7 mouse cellular contexts compared by ENCODE assay signal in genomic region chr4:141021614-141021929, GRCm38 (mm10). TPM values are rescaled to one million over a fixed set of nuclear protein-coding genes. Genes with fewer than 3 reads are reported as not detected.
A peak's percentile ranks its signal among the peaks of the same experiment; 100 is the strongest.
DNase-seq lines count a peak whose midpoint lies in the region; ATAC-seq lines count a peak whose summit lies in the region.

No protein-coding gene starts in this region.

- DNase-seq in lung, adult 18-20 months = no peak
- DNase-seq in natural killer cell, adult 2 months (ENCODE audit: low spot score in 2 of 2) = no peak
- no peak for DNase-seq in thymus, postnatal 0 days (ENCODE audit: low spot score)

- WGBS in lung, embryonic 16.5 days = 59% methylated on average over 11 of the region's 11 CpGs
- 32% methylated on average over 11 of the region's 11 CpGs for WGBS in embryonic facial prominence, embryonic 15.5 days
- WGBS in intestine, embryonic 16.5 days = 62% methylated on average over 11 of the region's 11 CpGs
- WGBS in stomach, embryonic 15.5 days = 56% methylated on average over 11 of the region's 11 CpGs

- no peaks in the 10 kb centered on the region for H3K27me3 ChIP-seq in lung, embryonic 16.5 days (ENCODE audit: control insufficient read depth, insufficient read depth, low read depth, low read length)
- no peaks in the 10 kb centered on the region for H3K27me3 ChIP-seq in embryonic facial prominence, embryonic 15.5 days
- no peaks in the 10 kb centered on the region for H3K27me3 ChIP-seq in intestine, embryonic 16.5 days (replicated peaks; ENCODE audit: control insufficient read depth, insufficient read depth, low read length)
- no peaks in the 10 kb centered on the region for H3K27me3 ChIP-seq in stomach, embryonic 15.5 days (replicated peaks)

- no peak overlapping the region for H3K4me3 ChIP-seq in lung, embryonic 16.5 days (ENCODE audit: low read length)
- no peak overlapping the region for H3K4me3 ChIP-seq in embryonic facial prominence, embryonic 15.5 days (replicated peaks)
- no peak overlapping the region for H3K4me3 ChIP-seq in intestine, embryonic 16.5 days (ENCODE audit: low read length)
- no peak overlapping the region for H3K4me3 ChIP-seq in stomach, embryonic 15.5 days (replicated peaks)

- H3K36me3 ChIP-seq in lung, embryonic 16.5 days (ENCODE audit: control insufficient read depth, insufficient read depth, low read length) = peaks cover 3% of the 10 kb centered on the region; the same call in 1 of the 2 replicates
- peaks cover 8% of the 10 kb centered on the region; the same call in 1 of the 2 replicates for H3K36me3 ChIP-seq in embryonic facial prominence, embryonic 15.5 days
- H3K36me3 ChIP-seq in intestine, embryonic 16.5 days (ENCODE audit: control insufficient read depth, insufficient read depth, low read length) = no peaks in the 10 kb centered on the region; the same call in 1 of the 2 replicates
- H3K36me3 ChIP-seq in stomach, embryonic 15.5 days = 0 out of 2 replicates have a peak, but pooled peaks cover 3% of the 10 kb centered on the region

- peak overlapping the region; percentile 93 for H3K27ac ChIP-seq in lung, embryonic 16.5 days (ENCODE audit: low read length)
- H3K27ac ChIP-seq in embryonic facial prominence, embryonic 15.5 days (replicated peaks) = peak overlapping the region; percentile 85
- peak overlapping the region; percentile 95 for H3K27ac ChIP-seq in intestine, embryonic 16.5 days (ENCODE audit: low read length)
- H3K27ac ChIP-seq in stomach, embryonic 15.5 days = peak overlapping the region; percentile 91

- no peaks in the 10 kb centered on the region for H3K9me3 ChIP-seq in lung, embryonic 16.5 days (ENCODE audit: control insufficient read depth, low read length)
- no peaks in the 10 kb centered on the region for H3K9me3 ChIP-seq in embryonic facial prominence, embryonic 15.5 days (replicated peaks)
- no peaks in the 10 kb centered on the region for H3K9me3 ChIP-seq in intestine, embryonic 16.5 days (ENCODE audit: control insufficient read depth, low read length)
- H3K9me3 ChIP-seq in stomach, embryonic 15.5 days = no peaks in the 10 kb centered on the region

- H3K4me1 ChIP-seq in lung, embryonic 16.5 days (replicated peaks; ENCODE audit: control insufficient read depth, insufficient read depth, low read length) = peaks cover 41% of the 10 kb centered on the region
- peaks cover 68% of the 10 kb centered on the region for H3K4me1 ChIP-seq in embryonic facial prominence, embryonic 15.5 days
- H3K4me1 ChIP-seq in intestine, embryonic 16.5 days (ENCODE audit: control insufficient read depth, insufficient read depth, low read length) = peaks cover 23% of the 10 kb centered on the region
- H3K4me1 ChIP-seq in stomach, embryonic 15.5 days = peaks cover 37% of the 10 kb centered on the region

- no peak overlapping the region for H3K4me2 ChIP-seq in lung, embryonic 16.5 days (ENCODE audit: low read depth, low read length)
- H3K4me2 ChIP-seq in embryonic facial prominence, embryonic 15.5 days (replicated peaks) = 0 out of 2 replicates have a peak overlapping the region, but pooled peaks have one; percentile 18
- H3K4me2 ChIP-seq in intestine, embryonic 16.5 days (ENCODE audit: low read depth, low read length) = no peak overlapping the region
- peak overlapping the region; percentile 32; the same call in 1 of the 2 replicates for H3K4me2 ChIP-seq in stomach, embryonic 15.5 days

- peak; percentile 15 for ATAC-seq in lung, embryonic 16.5 days (ENCODE audit: low read depth)
- ATAC-seq in embryonic facial prominence, embryonic 15.5 days (ENCODE audit: insufficient number of reproducible peaks, low FRiP score, low TSS enrichment, low read depth) = 0 out of 2 replicates have a peak, but pooled peaks have one; percentile 0
- ATAC-seq in intestine, embryonic 16.5 days = peak; percentile 22
- no peak for ATAC-seq in stomach, embryonic 15.5 days (ENCODE audit: insufficient read depth, low FRiP score, low read depth)

- H3K9ac ChIP-seq in lung, embryonic 16.5 days (ENCODE audit: low read length) = peak overlapping the region; percentile 37
- no peak overlapping the region for H3K9ac ChIP-seq in embryonic facial prominence, embryonic 15.5 days
- peak overlapping the region; percentile 48 for H3K9ac ChIP-seq in intestine, embryonic 16.5 days (ENCODE audit: low read depth, low read length)
- H3K9ac ChIP-seq in stomach, embryonic 15.5 days = 0 out of 2 replicates have a peak overlapping the region, but pooled peaks have one; percentile 3

RNA-seq across cellular contexts. Expression of gene Mfap2, which starts 11.4 kb away (rescaled TPM):
- polyA plus RNA-seq in lung, embryonic 16.5 days (2015; fragmentation: Nextera tagmentation; extraction: Ambion mirVana) = 500 and 511 TPM in 2 replicates
- polyA plus RNA-seq in embryonic facial prominence, embryonic 15.5 days (2015; fragmentation: Nextera tagmentation; extraction: Ambion mirVana) = 923 and 969 TPM in 2 replicates
- polyA plus RNA-seq in intestine, embryonic 16.5 days (2015; fragmentation: Nextera tagmentation; extraction: Ambion mirVana) = 312 and 334 TPM in 2 replicates
- polyA plus RNA-seq in stomach, embryonic 15.5 days (2015; fragmentation: Nextera tagmentation; extraction: Ambion mirVana) = 418 and 436 TPM in 2 replicates
- 24.4 and 32.8 TPM in 2 replicates for polyA plus RNA-seq in thymus, postnatal 0 days (2015; fragmentation: Nextera tagmentation; extraction: Ambion mirVana)

RNA-seq across cellular contexts. Expression of gene Atp13a2, which starts 34.9 kb away (rescaled TPM):
- 34.5 and 35.6 TPM in 2 replicates for polyA plus RNA-seq in lung, embryonic 16.5 days (2015; fragmentation: Nextera tagmentation; extraction: Ambion mirVana)
- 47.2 and 48.1 TPM in 2 replicates for polyA plus RNA-seq in embryonic facial prominence, embryonic 15.5 days (2015; fragmentation: Nextera tagmentation; extraction: Ambion mirVana)
- polyA plus RNA-seq in intestine, embryonic 16.5 days (2015; fragmentation: Nextera tagmentation; extraction: Ambion mirVana) = 29.3 and 31.5 TPM in 2 replicates
- polyA plus RNA-seq in stomach, embryonic 15.5 days (2015; fragmentation: Nextera tagmentation; extraction: Ambion mirVana) = 42.7 and 45.9 TPM in 2 replicates
- 39.0 and 41.8 TPM in 2 replicates for polyA plus RNA-seq in thymus, postnatal 0 days (2015; fragmentation: Nextera tagmentation; extraction: Ambion mirVana)

RNA-seq across cellular contexts. Expression of gene Crocc, which starts 38.8 kb away (rescaled TPM):
- polyA plus RNA-seq in lung, embryonic 16.5 days (2015; fragmentation: Nextera tagmentation; extraction: Ambion mirVana) = 5.3 and 5.5 TPM in 2 replicates
- 6.9 and 7.0 TPM in 2 replicates for polyA plus RNA-seq in embryonic facial prominence, embryonic 15.5 days (2015; fragmentation: Nextera tagmentation; extraction: Ambion mirVana)
- polyA plus RNA-seq in intestine, embryonic 16.5 days (2015; fragmentation: Nextera tagmentation; extraction: Ambion mirVana) = 2.2 and 3.5 TPM in 2 replicates
- polyA plus RNA-seq in stomach, embryonic 15.5 days (2015; fragmentation: Nextera tagmentation; extraction: Ambion mirVana) = 4.2 and 5.9 TPM in 2 replicates
- polyA plus RNA-seq in thymus, postnatal 0 days (2015; fragmentation: Nextera tagmentation; extraction: Ambion mirVana) = 1.9 and 2.1 TPM in 2 replicates

RNA-seq across cellular contexts. Expression of gene Necap2, which starts 56.6 kb away (rescaled TPM):
- polyA plus RNA-seq in lung, embryonic 16.5 days (2015; fragmentation: Nextera tagmentation; extraction: Ambion mirVana) = 108 and 116 TPM in 2 replicates
- polyA plus RNA-seq in embryonic facial prominence, embryonic 15.5 days (2015; fragmentation: Nextera tagmentation; extraction: Ambion mirVana) = 88.0 and 93.4 TPM in 2 replicates
- polyA plus RNA-seq in intestine, embryonic 16.5 days (2015; fragmentation: Nextera tagmentation; extraction: Ambion mirVana) = 79.6 and 82.0 TPM in 2 replicates
- 81.4 and 82.0 TPM in 2 replicates for polyA plus RNA-seq in stomach, embryonic 15.5 days (2015; fragmentation: Nextera tagmentation; extraction: Ambion mirVana)
- polyA plus RNA-seq in thymus, postnatal 0 days (2015; fragmentation: Nextera tagmentation; extraction: Ambion mirVana) = 93.7 and 103 TPM in 2 replicates

Comparison
In these comparisons a context has a peak if more than half of its experiments do, and no peak if none do; other contexts are left out.
1. H3K4me2 ChIP-seq: peak in embryonic facial prominence, embryonic 15.5 days (single experiment) and stomach, embryonic 15.5 days (single experiment); none in lung, embryonic 16.5 days (single experiment) and intestine, embryonic 16.5 days (single experiment).
2. Peak in every context shown above with its lines, with median percentiles within 50 percentile points of each other: H3K27ac ChIP-seq.